Mouse (Mus musculus): ENCODE results near the gene Gm13078. TPM values are rescaled to one million over a fixed set of nuclear protein-coding genes. Genes with fewer than 3 reads are reported as not detected.

The Gm13078 gene
- total and polyA plus RNA-seq, 3 experiments = not detected

Other genes starting within 250 kb of the Gm13078 start
- not detected in 2 replicates for gene Gm13043, start 208.1 kb upstream of the Gm13078 start, total RNA-seq (2012; rRNA removed)
- gene Gm13043, start 208.1 kb upstream of the Gm13078 start, polyA plus RNA-seq (2012; ENCODE audit: insufficient read depth in 1 of 2, insufficient read length in 2 of 2, low read depth in 1 of 2, low replicate concordance in 2 of 2, missing spikeins in 1 of 2) = not detected
- gene Gm13040, start 183.5 kb upstream of the Gm13078 start, total RNA-seq (2012; rRNA removed) = not detected in 2 replicates
- not detected for gene Gm13040, start 183.5 kb upstream of the Gm13078 start, polyA plus RNA-seq (2012; ENCODE audit: insufficient read depth in 1 of 2, insufficient read length in 2 of 2, low read depth in 1 of 2, low replicate concordance in 2 of 2, missing spikeins in 1 of 2)
- not detected in 2 replicates for gene BC080695, start 167.8 kb upstream of the Gm13078 start, total RNA-seq (2012; rRNA removed)
- gene BC080695, start 167.8 kb upstream of the Gm13078 start, polyA plus RNA-seq (2012; ENCODE audit: insufficient read depth in 1 of 2, insufficient read length in 2 of 2, low read depth in 1 of 2, low replicate concordance in 2 of 2, missing spikeins in 1 of 2) = not detected
- not detected in 2 replicates for gene Gm13057, start 167.7 kb upstream of the Gm13078 start, total RNA-seq (2012; rRNA removed)
- not detected for gene Gm13057, start 167.7 kb upstream of the Gm13078 start, polyA plus RNA-seq (2012; ENCODE audit: insufficient read depth in 1 of 2, insufficient read length in 2 of 2, low read depth in 1 of 2, low replicate concordance in 2 of 2, missing spikeins in 1 of 2)
- gene Gm13083, start 104.5 kb upstream of the Gm13078 start, total RNA-seq (2012; rRNA removed) = not detected in 2 replicates
- gene Gm13083, start 104.5 kb upstream of the Gm13078 start, polyA plus RNA-seq (2012; ENCODE audit: insufficient read depth in 1 of 2, insufficient read length in 2 of 2, low read depth in 1 of 2, low replicate concordance in 2 of 2, missing spikeins in 1 of 2) = not detected
- gene Gm13088, start 62.2 kb upstream of the Gm13078 start, total RNA-seq (2012; rRNA removed) = not detected in 2 replicates
- not detected for gene Gm13088, start 62.2 kb upstream of the Gm13078 start, polyA plus RNA-seq (2012; ENCODE audit: insufficient read depth in 1 of 2, insufficient read length in 2 of 2, low read depth in 1 of 2, low replicate concordance in 2 of 2, missing spikeins in 1 of 2)
- gene Gm13089, start 16.7 kb upstream of the Gm13078 start, total RNA-seq (2012; rRNA removed) = not detected in 2 replicates
- gene Gm13089, start 16.7 kb upstream of the Gm13078 start, polyA plus RNA-seq (2012; ENCODE audit: insufficient read depth in 1 of 2, insufficient read length in 2 of 2, low read depth in 1 of 2, low replicate concordance in 2 of 2, missing spikeins in 1 of 2) = not detected
- not detected in 2 replicates for gene Gm13023, start 69.9 kb downstream of the Gm13078 start, total RNA-seq (2012; rRNA removed)
- not detected for gene Gm13023, start 69.9 kb downstream of the Gm13078 start, polyA plus RNA-seq (2012; ENCODE audit: insufficient read depth in 1 of 2, insufficient read length in 2 of 2, low read depth in 1 of 2, low replicate concordance in 2 of 2, missing spikeins in 1 of 2)
- gene Gm13084, start 96.6 kb downstream of the Gm13078 start, total RNA-seq (2012; rRNA removed) = not detected in 2 replicates
- gene Gm13084, start 96.6 kb downstream of the Gm13078 start, polyA plus RNA-seq (2012; ENCODE audit: insufficient read depth in 1 of 2, insufficient read length in 2 of 2, low read depth in 1 of 2, low replicate concordance in 2 of 2, missing spikeins in 1 of 2) = not detected
- not detected in 2 replicates for gene Gm13103, start 127.0 kb downstream of the Gm13078 start, total RNA-seq (2012; rRNA removed)
- not detected for gene Gm13103, start 127.0 kb downstream of the Gm13078 start, polyA plus RNA-seq (2012; ENCODE audit: insufficient read depth in 1 of 2, insufficient read length in 2 of 2, low read depth in 1 of 2, low replicate concordance in 2 of 2, missing spikeins in 1 of 2)
- gene Pramef6, start 180.9 kb downstream of the Gm13078 start, total RNA-seq (2012; rRNA removed) = not detected in 2 replicates
- gene Pramef6, start 180.9 kb downstream of the Gm13078 start, polyA plus RNA-seq (2012; ENCODE audit: insufficient read depth in 1 of 2, insufficient read length in 2 of 2, low read depth in 1 of 2, low replicate concordance in 2 of 2, missing spikeins in 1 of 2) = not detected
- not detected in 2 replicates for gene Pramef25, start 231.6 kb downstream of the Gm13078 start, total RNA-seq (2012; rRNA removed)
- gene Pramef25, start 231.6 kb downstream of the Gm13078 start, polyA plus RNA-seq (2012; ENCODE audit: insufficient read depth in 1 of 2, insufficient read length in 2 of 2, low read depth in 1 of 2, low replicate concordance in 2 of 2, missing spikeins in 1 of 2) = not detected
- gene Gm13101, start 247.5 kb downstream of the Gm13078 start, total RNA-seq (2012; rRNA removed) = not detected in 2 replicates
- not detected for gene Gm13101, start 247.5 kb downstream of the Gm13078 start, polyA plus RNA-seq (2012; ENCODE audit: insufficient read depth in 1 of 2, insufficient read length in 2 of 2, low read depth in 1 of 2, low replicate concordance in 2 of 2, missing spikeins in 1 of 2)

All from MEL (cell line).